Mouse (Mus musculus) stomach, adult 2 months (tissue): ENCODE results near the gene Cab39. TPM values are rescaled to one million over a fixed set of nuclear protein-coding genes. Genes with fewer than 3 reads are reported as not detected.

Experiments
- polyA plus RNA-seq: library from polyadenylated mRNA; depleted of rRNA; stranded (reverse); fragments of >200 nt; gene quantifications from 2 replicates; pipeline ENCODE4 v1.2.3, GENCODE M21; 2012; rRNA removed

Gene Cab39
- 19.4 and 21.3 TPM in 2 replicates for polyA plus RNA-seq

GRCm38 (mm10) chr1:85793208-85794105 lies at the start of gene Cab39:
Gene Cab39 (plus strand): TSS chr1:85793441.

GRCm38 (mm10) chr1:85778436-85778835 lies 14.8 kb upstream of the Cab39 start, which contains the start of gene A630001G21Rik:
Gene A630001G21Rik (minus strand): TSS chr1:85778643.

GRCm38 (mm10) chr1:85894231-85894747 lies 101.0 kb downstream of the Cab39 start, which contains the start of gene Itm2c:
Gene Itm2c (plus strand): TSS chr1:85894281.

Other genes starting within 250 kb of the Cab39 start
- not detected in 2 replicates for gene G530012D18Rik, start 217.8 kb upstream of the Cab39 start, polyA plus RNA-seq
- 1.4 and 1.7 TPM in 2 replicates for gene Sp110, start 194.6 kb upstream of the Cab39 start, polyA plus RNA-seq
- 0.63 and 0.66 TPM in 2 replicates for gene Sp140, start 193.1 kb upstream of the Cab39 start, polyA plus RNA-seq
- 0.67 and 1.3 TPM in 2 replicates for gene Sp100, start 143.5 kb upstream of the Cab39 start, polyA plus RNA-seq
- 0.05 and 0.14 TPM in 2 replicates for gene A630001G21Rik, start 14.8 kb upstream of the Cab39 start, polyA plus RNA-seq
- 78.0 and 89.6 TPM in 2 replicates for gene Itm2c, start 100.8 kb downstream of the Cab39 start, polyA plus RNA-seq
- gene 4933407L21Rik, start 135.0 kb downstream of the Cab39 start, polyA plus RNA-seq = not detected in 2 replicates
- 0.15 and 0.19 TPM in 2 replicates for gene Gpr55, start 167.6 kb downstream of the Cab39 start, polyA plus RNA-seq
- not detected in 2 replicates for gene Spata3, start 223.4 kb downstream of the Cab39 start, polyA plus RNA-seq